Mouse (Mus musculus): ENCODE measurements around the gene Cacna1a. TPM values are rescaled to one million over a fixed set of nuclear protein-coding genes. Genes with fewer than 3 reads are reported as not detected.

Gene Cacna1a
- polyA plus RNA-seq, 1 experiment, result 10.5 TPM

- TF ChIP-seq POLR2A (IDR thresholded peaks at IDR 0.05; ENCODE audit: control insufficient read depth, extremely low read depth, insufficient read depth, low read length, poor library complexity) (no peak), CTCF (IDR thresholded peaks at IDR 0.05; ENCODE audit: borderline replicate concordance, control insufficient read depth, extremely low read depth, insufficient read depth, low read length, poor library complexity) (no peak)
- 10% methylated on average over 8 of the region's 8 CpGs for WGBS
- H3K4me3 ChIP-seq (ENCODE audit: control insufficient read depth, insufficient read depth, low read length), result peak overlapping the region; percentile 75
- H3K27ac ChIP-seq (ENCODE audit: control insufficient read depth, insufficient read depth, low read length), result peak overlapping the region; percentile 60
- H3K36me3 ChIP-seq (ENCODE audit: control insufficient read depth, insufficient read depth, low read length), result no peaks in the 10 kb centered on the region
- H3K4me1 ChIP-seq (replicated peaks; ENCODE audit: control insufficient read depth, insufficient read depth, low read length), result peaks cover 17% of the 10 kb centered on the region
- H3K27me3 ChIP-seq (ENCODE audit: control insufficient read depth, insufficient read depth, low read length), result no peaks in the 10 kb centered on the region
- DNase-seq, result peak; percentile 40
Observed at GRCm38 (mm10) chr8:84637946-84638554, 249.8 kb downstream of the Cacna1a start.

- peak overlapping the region; percentile 60; the same call in 1 of the 2 replicates for H3K27ac ChIP-seq (ENCODE audit: control insufficient read depth, insufficient read depth, low read length)
- TF ChIP-seq CTCF (IDR thresholded peaks at IDR 0.05; ENCODE audit: borderline replicate concordance, control insufficient read depth, extremely low read depth, insufficient read depth, low read length, poor library complexity) (no peak), POLR2A (IDR thresholded peaks at IDR 0.05; ENCODE audit: control insufficient read depth, extremely low read depth, insufficient read depth, low read length, poor library complexity) (no peak)
- no peaks in the 10 kb centered on the region for H3K27me3 ChIP-seq (ENCODE audit: control insufficient read depth, insufficient read depth, low read length)
- peak; percentile 43 for DNase-seq
- H3K4me1 ChIP-seq (replicated peaks; ENCODE audit: control insufficient read depth, insufficient read depth, low read length), result peaks cover 17% of the 10 kb centered on the region
- H3K4me3 ChIP-seq (ENCODE audit: control insufficient read depth, insufficient read depth, low read length), result peak overlapping the region; percentile 75
- no peaks in the 10 kb centered on the region for H3K36me3 ChIP-seq (ENCODE audit: control insufficient read depth, insufficient read depth, low read length)
- WGBS, result under 1% methylated on average over 50 of the region's 52 CpGs
Observed at GRCm38 (mm10) chr8:84638555-84639161, 250.4 kb downstream of the Cacna1a start.

- peak overlapping the region; percentile 75 for H3K4me3 ChIP-seq (ENCODE audit: control insufficient read depth, insufficient read depth, low read length)
- WGBS, result under 1% methylated on average over 106 of the region's 106 CpGs
- H3K4me1 ChIP-seq (replicated peaks; ENCODE audit: control insufficient read depth, insufficient read depth, low read length), result peaks cover 17% of the 10 kb centered on the region
- H3K27ac ChIP-seq (ENCODE audit: control insufficient read depth, insufficient read depth, low read length), result no peak overlapping the region; the same call in 1 of the 2 replicates
- no peaks in the 10 kb centered on the region for H3K36me3 ChIP-seq (ENCODE audit: control insufficient read depth, insufficient read depth, low read length)
- DNase-seq, result peak; percentile 91
- TF ChIP-seq CTCF (IDR thresholded peaks at IDR 0.05; ENCODE audit: borderline replicate concordance, control insufficient read depth, extremely low read depth, insufficient read depth, low read length, poor library complexity) (peak; percentile 95), POLR2A (IDR thresholded peaks at IDR 0.05; ENCODE audit: control insufficient read depth, extremely low read depth, insufficient read depth, low read length, poor library complexity) (peak; percentile 91)
- no peaks in the 10 kb centered on the region for H3K27me3 ChIP-seq (ENCODE audit: control insufficient read depth, insufficient read depth, low read length)
Observed at GRCm38 (mm10) chr8:84639162-84640009, 251.1 kb downstream of the Cacna1a start.

GRCm38 (mm10) chr8:84640010-84640588 is 251.9 kb downstream of the Cacna1a start:
- H3K27me3 ChIP-seq (ENCODE audit: control insufficient read depth, insufficient read depth, low read length), result no peaks in the 10 kb centered on the region
- H3K36me3 ChIP-seq (ENCODE audit: control insufficient read depth, insufficient read depth, low read length), result no peaks in the 10 kb centered on the region
- WGBS, result 43% methylated on average over 9 of the region's 9 CpGs
- TF ChIP-seq CTCF (IDR thresholded peaks at IDR 0.05; ENCODE audit: borderline replicate concordance, control insufficient read depth, extremely low read depth, insufficient read depth, low read length, poor library complexity) (no peak), POLR2A (IDR thresholded peaks at IDR 0.05; ENCODE audit: control insufficient read depth, extremely low read depth, insufficient read depth, low read length, poor library complexity) (no peak)
- no peak overlapping the region; the same call in 1 of the 2 replicates for H3K4me3 ChIP-seq (ENCODE audit: control insufficient read depth, insufficient read depth, low read length)
- H3K4me1 ChIP-seq (replicated peaks; ENCODE audit: control insufficient read depth, insufficient read depth, low read length), result peaks cover 17% of the 10 kb centered on the region
- DNase-seq, result no peak
- H3K27ac ChIP-seq (ENCODE audit: control insufficient read depth, insufficient read depth, low read length), result no peak overlapping the region

GRCm38 (mm10) chr8:84640617-84641294 is 252.5 kb downstream of the Cacna1a start:
- no peak for DNase-seq
- no peaks in the 10 kb centered on the region for H3K36me3 ChIP-seq (ENCODE audit: control insufficient read depth, insufficient read depth, low read length)
- WGBS, result 98% methylated on average over 7 of the region's 7 CpGs
- TF ChIP-seq CTCF (IDR thresholded peaks at IDR 0.05; ENCODE audit: borderline replicate concordance, control insufficient read depth, extremely low read depth, insufficient read depth, low read length, poor library complexity), result no peak
- TF ChIP-seq POLR2A (IDR thresholded peaks at IDR 0.05; ENCODE audit: control insufficient read depth, extremely low read depth, insufficient read depth, low read length, poor library complexity), result no peak
- H3K4me1 ChIP-seq (replicated peaks; ENCODE audit: control insufficient read depth, insufficient read depth, low read length), result peaks cover 17% of the 10 kb centered on the region
- H3K27me3 ChIP-seq (ENCODE audit: control insufficient read depth, insufficient read depth, low read length), result no peaks in the 10 kb centered on the region
- no peak overlapping the region for H3K27ac ChIP-seq (ENCODE audit: control insufficient read depth, insufficient read depth, low read length)
- H3K4me3 ChIP-seq (ENCODE audit: control insufficient read depth, insufficient read depth, low read length), result no peak overlapping the region
